Mouse (Mus musculus): ENCODE results near the gene Nudt22.

GRCm38 (mm10) chr19:6980381-6981093 lies 15.4 kb downstream of the Nudt22 start, which contains the start of gene Fkbp2:
- TF ChIP-seq CTCF (IDR thresholded peaks at IDR 0.05; ENCODE audit: extremely low read depth, insufficient read length, insufficient replicate concordance, low read depth, low read length) (no peak), POLR2A (IDR thresholded peaks at IDR 0.05; ENCODE audit: low read depth, low read length) (peak; percentile 96)
